Comparison of ENCODE assay signal across 8 mouse cellular contexts in genomic region chr19:5084834-5085144, GRCm38 (mm10). TPM values are rescaled to one million over a fixed set of nuclear protein-coding genes. Genes with fewer than 3 reads are reported as not detected.
DNase-seq lines count a peak whose midpoint lies in the region; ATAC-seq and TF ChIP-seq lines count a peak whose summit lies in the region.

No protein-coding gene starts in this region.

- H3K4me2 ChIP-seq in heart, embryonic 12.5 days, result peak overlapping the region; percentile 89
- H3K4me2 ChIP-seq in forebrain, embryonic 15.5 days (replicated peaks), result peak overlapping the region; percentile 93
- peak overlapping the region; percentile 75 for H3K4me2 ChIP-seq in liver, embryonic 14.5 days (ENCODE audit: low read depth)

- no peak for TF ChIP-seq CTCF in ES-Bruce4 (IDR thresholded peaks at IDR 0.05; ENCODE audit: low read depth, low read length)
- no peak for TF ChIP-seq CTCF in liver, embryonic 14.5 days (IDR thresholded peaks at IDR 0.05; ENCODE audit: low read depth)

- peak overlapping the region; percentile 54 for H3K4me3 ChIP-seq in heart, embryonic 12.5 days
- H3K4me3 ChIP-seq in ES-Bruce4 (ENCODE audit: low read depth, low read length), result peak overlapping the region; percentile 68
- peak overlapping the region; percentile 64 for H3K4me3 ChIP-seq in forebrain, embryonic 15.5 days
- H3K4me3 ChIP-seq in liver, embryonic 14.5 days (ENCODE audit: insufficient read depth in 1 of 2, low read depth in 2 of 2, low read length in 2 of 2), result peak overlapping the region in 1 of 2 experiments; percentile 55; a peak in 2 of 4 replicates

- H3K4me1 ChIP-seq in heart, embryonic 12.5 days (replicated peaks), result peaks cover 25% of the 10 kb centered on the region
- no peaks in the 10 kb centered on the region for H3K4me1 ChIP-seq in ES-Bruce4 (ENCODE audit: control insufficient read depth, insufficient read depth, low read length)
- peaks cover 34% of the 10 kb centered on the region for H3K4me1 ChIP-seq in forebrain, embryonic 15.5 days
- peaks cover 10% of the 10 kb centered on the region in 2 experiments for H3K4me1 ChIP-seq in liver, embryonic 14.5 days (replicated peaks; ENCODE audit: control insufficient read depth in 2 of 2, insufficient read depth in 2 of 2, low read length in 1 of 2)

- no peak for ATAC-seq in heart, embryonic 12.5 days (ENCODE audit: insufficient number of reproducible peaks, low FRiP score)
- no peak for ATAC-seq in forebrain, embryonic 15.5 days (replicated peaks)
- ATAC-seq in liver, embryonic 14.5 days (ENCODE audit: insufficient read depth), result no peak

- TF ChIP-seq POLR2A in ES-Bruce4 (IDR thresholded peaks at IDR 0.05; ENCODE audit: insufficient read depth, low read length), result no peak

- peaks cover 67% of the 10 kb centered on the region for H3K27me3 ChIP-seq in heart, embryonic 12.5 days (replicated peaks)
- no peaks in the 10 kb centered on the region for H3K27me3 ChIP-seq in ES-Bruce4 (ENCODE audit: control insufficient read depth, insufficient read depth, low read length, poor library complexity, severe bottlenecking)
- peaks cover 66% of the 10 kb centered on the region for H3K27me3 ChIP-seq in forebrain, embryonic 15.5 days
- H3K27me3 ChIP-seq in liver, embryonic 14.5 days (ENCODE audit: control insufficient read depth, insufficient read depth, low read length), result peaks cover 65% of the 10 kb centered on the region

- H3K36me3 ChIP-seq in heart, embryonic 12.5 days, result peaks cover 4% of the 10 kb centered on the region; the same call in 1 of the 2 replicates
- H3K36me3 ChIP-seq in ES-Bruce4 (ENCODE audit: control insufficient read depth, insufficient read depth, low read length, poor library complexity, severe bottlenecking), result no peaks in the 10 kb centered on the region
- no peaks in the 10 kb centered on the region; the same call in 1 of the 2 replicates for H3K36me3 ChIP-seq in forebrain, embryonic 15.5 days
- no peaks in the 10 kb centered on the region for H3K36me3 ChIP-seq in liver, embryonic 14.5 days (replicated peaks; ENCODE audit: control insufficient read depth, insufficient read depth, low read depth)

- intact Hi-C loops in heart, postnatal 25 days (cut with DNase I), result loop anchor here (5.0 kb wide), 1 partner anchor 37 kb away; no protein-coding TSS in a partner anchor

- WGBS in heart, embryonic 12.5 days, result 2% methylated on average over 15 of the region's 15 CpGs
- 3% methylated on average over 15 of the region's 15 CpGs for WGBS in forebrain, embryonic 15.5 days
- 3% methylated on average over 15 of the region's 15 CpGs for WGBS in liver, embryonic 14.5 days (ENCODE audit: insufficient replicate concordance)

- DNase-seq in heart, postnatal 25 days (ENCODE audit: low spot score), result no peak
- DNase-seq in liver, embryonic 14.5 days (ENCODE audit: low read depth in 3 of 3, low spot score in 3 of 3), result no peak
- DNase-seq in urinary bladder, adult 2 months (ENCODE audit: low spot score), result no peak
- DNase-seq in gastrocnemius, postnatal 10 days, result no peak
- no peak for DNase-seq in urinary bladder, postnatal 14 days (ENCODE audit: low spot score)

- no peak overlapping the region for H3K27ac ChIP-seq in heart, embryonic 12.5 days (ENCODE audit: poor library complexity, severe bottlenecking)
- no peak overlapping the region for H3K27ac ChIP-seq in ES-Bruce4 (ENCODE audit: insufficient read depth, low read length)
- no peak overlapping the region for H3K27ac ChIP-seq in forebrain, embryonic 15.5 days (replicated peaks)
- no peak overlapping the region for H3K27ac ChIP-seq in liver, embryonic 14.5 days

- no peaks in the 10 kb centered on the region for H3K9me3 ChIP-seq in heart, embryonic 12.5 days (replicated peaks)
- no peaks in the 10 kb centered on the region for H3K9me3 ChIP-seq in ES-Bruce4 (replicated peaks; ENCODE audit: control insufficient read depth, insufficient read depth, low read length, poor library complexity, severe bottlenecking)
- no peaks in the 10 kb centered on the region for H3K9me3 ChIP-seq in forebrain, embryonic 15.5 days
- H3K9me3 ChIP-seq in liver, embryonic 14.5 days (ENCODE audit: control insufficient read depth, low read length), result no peaks in the 10 kb centered on the region

- peak overlapping the region; percentile 52; the same call in 1 of the 2 replicates for H3K9ac ChIP-seq in heart, embryonic 12.5 days
- H3K9ac ChIP-seq in ES-Bruce4 (ENCODE audit: low read depth, poor library complexity, severe bottlenecking), result peak overlapping the region; percentile 58
- peak overlapping the region; percentile 66 for H3K9ac ChIP-seq in forebrain, embryonic 15.5 days (replicated peaks)
- no peak overlapping the region for H3K9ac ChIP-seq in liver, embryonic 14.5 days (replicated peaks)

- no peak for TF ChIP-seq EP300 in ES-Bruce4 (IDR thresholded peaks at IDR 0.05; ENCODE audit: insufficient read depth, low read depth, low read length)
- no peak for TF ChIP-seq EP300 in liver, embryonic 14.5 days (IDR thresholded peaks at IDR 0.05; ENCODE audit: low read depth)

RNA-seq across cellular contexts. Expression of gene Tmem151a, which starts 0.5 kb away (rescaled TPM):
- 4.4 TPM in 2 replicates for polyA plus RNA-seq in heart, embryonic 12.5 days (2016; fragmentation: Nextera tagmentation; extraction: Ambion mirVana)
- total RNA-seq in heart, postnatal 25 days (2021), result 1 to 10 TPM; 4.0 to 4.8 TPM
- 6.2 and 8.3 TPM in 2 replicates for polyA plus RNA-seq in ES-Bruce4 (2011; ENCODE audit: insufficient read depth, insufficient read length, low read depth, missing spikeins)
- polyA plus RNA-seq in forebrain, embryonic 15.5 days (2015; fragmentation: Nextera tagmentation; extraction: Ambion mirVana), result 7.9 and 8.3 TPM in 2 replicates
- polyA plus RNA-seq in liver, embryonic 14.5 days (2012; rRNA removed), result 0.18 and 0.21 TPM in 2 replicates
- polyA plus RNA-seq in liver, embryonic 14.5 days (2014; fragmentation: Nextera tagmentation; extraction: Ambion mirVana), result 0.25 and 0.28 TPM in 2 replicates
- 2.8 and 3.9 TPM in 2 replicates for polyA plus RNA-seq in urinary bladder, adult 2 months (2012; rRNA removed)
- under 1 TPM; 0.23 to 0.27 TPM for total RNA-seq in gastrocnemius, postnatal 10 days (2021)

RNA-seq across cellular contexts. Expression of gene Yif1a, which starts 3.5 kb away (rescaled TPM):
- 76.0 and 82.8 TPM in 2 replicates for polyA plus RNA-seq in heart, embryonic 12.5 days (2016; fragmentation: Nextera tagmentation; extraction: Ambion mirVana)
- total RNA-seq in heart, postnatal 25 days (2021), result 10 to 100 TPM; 91.5 to 92.6 TPM
- 40.6 and 47.3 TPM in 2 replicates for polyA plus RNA-seq in ES-Bruce4 (2011; ENCODE audit: insufficient read depth, insufficient read length, low read depth, missing spikeins)
- 53.0 and 54.3 TPM in 2 replicates for polyA plus RNA-seq in forebrain, embryonic 15.5 days (2015; fragmentation: Nextera tagmentation; extraction: Ambion mirVana)
- polyA plus RNA-seq in liver, embryonic 14.5 days (2012; rRNA removed), result 34.7 and 37.0 TPM in 2 replicates
- 58.6 and 60.0 TPM in 2 replicates for polyA plus RNA-seq in liver, embryonic 14.5 days (2014; fragmentation: Nextera tagmentation; extraction: Ambion mirVana)
- 122 and 131 TPM in 2 replicates for polyA plus RNA-seq in urinary bladder, adult 2 months (2012; rRNA removed)
- total RNA-seq in gastrocnemius, postnatal 10 days (2021), result 10 to 100 TPM; 46.4 to 49.3 TPM

RNA-seq across cellular contexts. Expression of gene Cnih2, which starts 13.5 kb away (rescaled TPM):
- polyA plus RNA-seq in heart, embryonic 12.5 days (2016; fragmentation: Nextera tagmentation; extraction: Ambion mirVana), result 5.9 and 7.0 TPM in 2 replicates
- under 1 TPM in 1 of 2 experiments, not detected in 1; 0.18 TPM for total RNA-seq in heart, postnatal 25 days (2021)
- polyA plus RNA-seq in ES-Bruce4 (2011; ENCODE audit: insufficient read depth, insufficient read length, low read depth, missing spikeins), result 3.3 and 3.7 TPM in 2 replicates
- polyA plus RNA-seq in forebrain, embryonic 15.5 days (2015; fragmentation: Nextera tagmentation; extraction: Ambion mirVana), result 324 and 348 TPM in 2 replicates
- polyA plus RNA-seq in liver, embryonic 14.5 days (2012; rRNA removed), result 0.63 and 1.0 TPM in 2 replicates
- polyA plus RNA-seq in liver, embryonic 14.5 days (2014; fragmentation: Nextera tagmentation; extraction: Ambion mirVana), result 0.50 and 0.73 TPM in 2 replicates
- polyA plus RNA-seq in urinary bladder, adult 2 months (2012; rRNA removed), result 1.5 TPM in 2 replicates
- total RNA-seq in gastrocnemius, postnatal 10 days (2021), result under 1 TPM; 0.75 to 0.90 TPM

RNA-seq across cellular contexts. Expression of gene Cd248, which starts 16.9 kb away (rescaled TPM):
- 21.4 and 23.0 TPM in 2 replicates for polyA plus RNA-seq in heart, embryonic 12.5 days (2016; fragmentation: Nextera tagmentation; extraction: Ambion mirVana)
- total RNA-seq in heart, postnatal 25 days (2021), result 10 to 100 TPM; 15.3 to 16.1 TPM
- polyA plus RNA-seq in ES-Bruce4 (2011; ENCODE audit: insufficient read depth, insufficient read length, low read depth, missing spikeins), result 3.1 and 3.7 TPM in 2 replicates
- 10.3 and 11.1 TPM in 2 replicates for polyA plus RNA-seq in forebrain, embryonic 15.5 days (2015; fragmentation: Nextera tagmentation; extraction: Ambion mirVana)
- polyA plus RNA-seq in liver, embryonic 14.5 days (2012; rRNA removed), result 1.7 and 2.0 TPM in 2 replicates
- 2.8 and 3.4 TPM in 2 replicates for polyA plus RNA-seq in liver, embryonic 14.5 days (2014; fragmentation: Nextera tagmentation; extraction: Ambion mirVana)
- 77.2 and 103 TPM in 2 replicates for polyA plus RNA-seq in urinary bladder, adult 2 months (2012; rRNA removed)
- total RNA-seq in gastrocnemius, postnatal 10 days (2021), result 10 to 100 TPM; 45.2 to 60.2 TPM

RNA-seq across cellular contexts. Expression of gene Rab1b, which starts 22.1 kb away (rescaled TPM):
- 218 and 226 TPM in 2 replicates for polyA plus RNA-seq in heart, embryonic 12.5 days (2016; fragmentation: Nextera tagmentation; extraction: Ambion mirVana)
- 100 to 1,000 TPM; 178 to 189 TPM for total RNA-seq in heart, postnatal 25 days (2021)
- polyA plus RNA-seq in ES-Bruce4 (2011; ENCODE audit: insufficient read depth, insufficient read length, low read depth, missing spikeins), result 70.5 and 75.3 TPM in 2 replicates
- polyA plus RNA-seq in forebrain, embryonic 15.5 days (2015; fragmentation: Nextera tagmentation; extraction: Ambion mirVana), result 243 and 248 TPM in 2 replicates
- 50.6 and 58.8 TPM in 2 replicates for polyA plus RNA-seq in liver, embryonic 14.5 days (2012; rRNA removed)
- polyA plus RNA-seq in liver, embryonic 14.5 days (2014; fragmentation: Nextera tagmentation; extraction: Ambion mirVana), result 76.2 and 84.8 TPM in 2 replicates
- polyA plus RNA-seq in urinary bladder, adult 2 months (2012; rRNA removed), result 148 and 154 TPM in 2 replicates
- 100 to 1,000 TPM; 119 to 127 TPM for total RNA-seq in gastrocnemius, postnatal 10 days (2021)

Comparison
In these comparisons a context has a peak if more than half of its experiments do, and no peak if none do; other contexts are left out.
1. RNA of gene Cnih2, which starts 13.5 kb away (polyA plus RNA-seq): 324 to 348 TPM in forebrain, embryonic 15.5 days; 5.9 to 7.0 TPM in heart, embryonic 12.5 days, 3.3 to 3.7 TPM in ES-Bruce4, 1.5 TPM in urinary bladder, adult 2 months and 0.50 to 1.0 TPM in liver, embryonic 14.5 days; every median in the first group is over 10 times any median in the second.
2. Peak in every context shown above with its lines, with median percentiles within 50 percentile points of each other: H3K4me2 ChIP-seq.